8 mouse cellular contexts compared by ENCODE assay signal in the genomic region with DNA sequence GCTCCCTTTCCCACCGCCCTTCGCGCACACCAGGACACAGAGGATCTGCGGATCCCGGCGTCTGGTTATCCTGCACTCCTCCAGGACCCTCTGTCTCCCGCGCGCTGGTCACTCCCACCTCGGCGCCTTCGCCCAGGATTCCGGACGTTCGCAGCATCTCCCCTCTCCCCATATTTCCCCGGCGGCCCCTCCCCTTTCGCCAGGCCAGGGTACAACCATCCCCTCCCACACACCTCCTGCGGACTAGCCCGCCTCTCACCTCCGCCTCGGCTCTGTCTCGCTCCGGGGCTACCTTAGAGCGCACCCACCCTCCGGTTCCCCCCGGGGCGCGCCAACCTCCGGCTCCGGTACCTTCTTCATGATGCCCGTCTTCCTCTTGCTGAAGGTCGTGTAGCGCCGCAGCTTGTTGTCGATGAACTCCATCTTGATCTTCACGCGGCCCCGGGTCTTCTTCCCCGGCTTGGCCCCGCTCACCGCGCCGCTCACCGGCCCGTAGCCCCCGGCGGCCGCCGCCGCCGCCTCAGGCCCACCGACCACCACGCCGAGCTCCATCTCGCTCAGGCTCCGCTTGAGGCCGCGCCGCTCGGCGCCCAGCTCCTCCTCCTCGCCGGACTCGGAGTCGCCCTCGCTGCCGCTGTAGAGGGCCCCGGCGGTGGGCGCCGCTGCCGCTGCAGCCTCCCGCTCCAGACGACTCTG. TPM values are rescaled to one million over a fixed set of nuclear protein-coding genes. Genes with fewer than 3 reads are reported as not detected.
DNase-seq lines count a peak whose midpoint lies in the region; ATAC-seq and TF ChIP-seq lines count a peak whose summit lies in the region.

No protein-coding gene starts in this region.

- peak overlapping the region; percentile 96 for H3K4me3 ChIP-seq in embryonic facial prominence, embryonic 15.5 days (replicated peaks)
- peak overlapping the region; percentile 91 for H3K4me3 ChIP-seq in hindbrain, embryonic 15.5 days
- peak overlapping the region; percentile 74 to 98 for H3K4me3 ChIP-seq in liver, embryonic 14.5 days (ENCODE audit: insufficient read depth in 1 of 2, low read depth in 2 of 2, low read length in 2 of 2)
- peak overlapping the region; percentile 96 for H3K4me3 ChIP-seq in neural tube, embryonic 14.5 days (ENCODE audit: low read depth, low read length)

- H3K4me1 ChIP-seq in embryonic facial prominence, embryonic 15.5 days: peaks cover 42% of the 10 kb centered on the region
- peaks cover 40% of the 10 kb centered on the region for H3K4me1 ChIP-seq in hindbrain, embryonic 15.5 days (replicated peaks)
- H3K4me1 ChIP-seq in liver, embryonic 14.5 days (replicated peaks; ENCODE audit: control insufficient read depth in 2 of 2, insufficient read depth in 2 of 2, low read length in 1 of 2): peaks cover 13 to 30% of the 10 kb centered on the region in 2 experiments
- peaks cover 29% of the 10 kb centered on the region for H3K4me1 ChIP-seq in neural tube, embryonic 14.5 days (ENCODE audit: control insufficient read depth, insufficient read depth, low read length)

- peaks cover 23% of the 10 kb centered on the region for H3K36me3 ChIP-seq in embryonic facial prominence, embryonic 15.5 days
- peaks cover 21% of the 10 kb centered on the region for H3K36me3 ChIP-seq in hindbrain, embryonic 15.5 days
- peaks cover 7% of the 10 kb centered on the region for H3K36me3 ChIP-seq in liver, embryonic 14.5 days (replicated peaks; ENCODE audit: control insufficient read depth, insufficient read depth, low read depth)
- H3K36me3 ChIP-seq in neural tube, embryonic 14.5 days (ENCODE audit: control insufficient read depth, insufficient read depth, low read length): peaks cover 15% of the 10 kb centered on the region

- peak overlapping the region; percentile 79 for H3K4me2 ChIP-seq in embryonic facial prominence, embryonic 15.5 days (replicated peaks)
- H3K4me2 ChIP-seq in hindbrain, embryonic 15.5 days: peak overlapping the region; percentile 84
- peak overlapping the region; percentile 97 for H3K4me2 ChIP-seq in liver, embryonic 14.5 days (ENCODE audit: low read depth)
- peak overlapping the region; percentile 69 for H3K4me2 ChIP-seq in neural tube, embryonic 14.5 days (ENCODE audit: low read depth, low read length)

- H3K9me3 ChIP-seq in embryonic facial prominence, embryonic 15.5 days (replicated peaks): no peaks in the 10 kb centered on the region
- H3K9me3 ChIP-seq in hindbrain, embryonic 15.5 days: no peaks in the 10 kb centered on the region
- H3K9me3 ChIP-seq in liver, embryonic 14.5 days (ENCODE audit: control insufficient read depth, low read length): no peaks in the 10 kb centered on the region
- H3K9me3 ChIP-seq in neural tube, embryonic 14.5 days (ENCODE audit: control insufficient read depth, low read length): no peaks in the 10 kb centered on the region

- H3K27me3 ChIP-seq in embryonic facial prominence, embryonic 15.5 days: no peaks in the 10 kb centered on the region
- H3K27me3 ChIP-seq in hindbrain, embryonic 15.5 days: no peaks in the 10 kb centered on the region
- no peaks in the 10 kb centered on the region; the same call in 1 of the 2 replicates for H3K27me3 ChIP-seq in liver, embryonic 14.5 days (ENCODE audit: control insufficient read depth, insufficient read depth, low read length)
- H3K27me3 ChIP-seq in neural tube, embryonic 14.5 days (ENCODE audit: control insufficient read depth, insufficient read depth, low read length): no peaks in the 10 kb centered on the region

- DNase-seq in layer of hippocampus, adult 11-12 months (ENCODE audit: low spot score): peak; percentile 38
- DNase-seq in layer of hippocampus, adult 9-10 months (ENCODE audit: low spot score): no peak
- peak; percentile 47 for DNase-seq in adrenal gland, postnatal 10 days
- DNase-seq in liver, embryonic 14.5 days (ENCODE audit: low read depth in 3 of 3, low spot score in 3 of 3): peak in 1 of 3 experiments; percentile 11
- DNase-seq in yolk sac, embryonic 10.5 days (ENCODE audit: low spot score): peak; percentile 58

- TF ChIP-seq EP300 in liver, embryonic 14.5 days (IDR thresholded peaks at IDR 0.05; ENCODE audit: low read depth): no peak

- under 1% methylated on average over 61 of the region's 75 CpGs for WGBS in embryonic facial prominence, embryonic 15.5 days
- under 1% methylated on average over 73 of the region's 75 CpGs for WGBS in hindbrain, embryonic 15.5 days
- WGBS in liver, embryonic 14.5 days (ENCODE audit: insufficient replicate concordance): under 1% methylated on average over 74 of the region's 75 CpGs
- under 1% methylated on average over 68 of the region's 75 CpGs for WGBS in neural tube, embryonic 14.5 days

- no peak for ATAC-seq in embryonic facial prominence, embryonic 15.5 days (ENCODE audit: insufficient number of reproducible peaks, low FRiP score, low TSS enrichment, low read depth)
- ATAC-seq in hindbrain, embryonic 15.5 days (ENCODE audit: low FRiP score, low read depth): no peak
- ATAC-seq in liver, embryonic 14.5 days (ENCODE audit: insufficient read depth): peak; percentile 4; the same call in 1 of the 2 replicates
- ATAC-seq in neural tube, embryonic 14.5 days (ENCODE audit: low read depth): peak; percentile 2; the same call in 1 of the 2 replicates

- TF ChIP-seq CTCF in liver, embryonic 14.5 days (IDR thresholded peaks at IDR 0.05; ENCODE audit: low read depth): no peak

- peak overlapping the region; percentile 97 for H3K27ac ChIP-seq in embryonic facial prominence, embryonic 15.5 days (replicated peaks)
- peak overlapping the region; percentile 95 for H3K27ac ChIP-seq in hindbrain, embryonic 15.5 days (replicated peaks)
- H3K27ac ChIP-seq in liver, embryonic 14.5 days: peak overlapping the region; percentile 51; the same call in 1 of the 2 replicates
- H3K27ac ChIP-seq in neural tube, embryonic 14.5 days (ENCODE audit: low read depth, low read length): peak overlapping the region; percentile 91

- peak overlapping the region; percentile 100 for H3K9ac ChIP-seq in embryonic facial prominence, embryonic 15.5 days
- peak overlapping the region; percentile 96 for H3K9ac ChIP-seq in hindbrain, embryonic 15.5 days
- H3K9ac ChIP-seq in liver, embryonic 14.5 days (replicated peaks): peak overlapping the region; percentile 93
- peak overlapping the region; percentile 94 for H3K9ac ChIP-seq in neural tube, embryonic 14.5 days (replicated peaks; ENCODE audit: low read depth, low read length)

RNA-seq across cellular contexts. Expression of a gene that starts 0.8 kb away (rescaled TPM):
- total RNA-seq in adrenal gland, postnatal 10 days (2021): 10 to 100 TPM; 33.6 to 37.6 TPM
- polyA plus RNA-seq in embryonic facial prominence, embryonic 15.5 days (2015; fragmentation: Nextera tagmentation; extraction: Ambion mirVana): 8.6 and 8.8 TPM in 2 replicates
- 2.7 and 4.5 TPM in 2 replicates for polyA plus RNA-seq in hindbrain, embryonic 15.5 days (2015; fragmentation: Nextera tagmentation; extraction: Ambion mirVana)
- 16.0 and 22.0 TPM in 2 replicates for polyA plus RNA-seq in liver, embryonic 14.5 days (2012; rRNA removed)
- 2.5 and 2.6 TPM in 2 replicates for polyA plus RNA-seq in liver, embryonic 14.5 days (2014; fragmentation: Nextera tagmentation; extraction: Ambion mirVana)
- polyA plus RNA-seq in neural tube, embryonic 14.5 days (2014; fragmentation: Nextera tagmentation; extraction: Ambion mirVana): 5.4 and 5.5 TPM in 2 replicates

RNA-seq across cellular contexts. Expression of a gene that starts 8.9 kb away (rescaled TPM):
- 10 to 100 TPM; 14.3 to 22.9 TPM for total RNA-seq in adrenal gland, postnatal 10 days (2021)
- polyA plus RNA-seq in embryonic facial prominence, embryonic 15.5 days (2015; fragmentation: Nextera tagmentation; extraction: Ambion mirVana): 7.1 and 10.6 TPM in 2 replicates
- 21.0 and 26.5 TPM in 2 replicates for polyA plus RNA-seq in hindbrain, embryonic 15.5 days (2015; fragmentation: Nextera tagmentation; extraction: Ambion mirVana)
- polyA plus RNA-seq in liver, embryonic 14.5 days (2012; rRNA removed): 0.59 and 0.92 TPM in 2 replicates
- polyA plus RNA-seq in liver, embryonic 14.5 days (2014; fragmentation: Nextera tagmentation; extraction: Ambion mirVana): 0.34 and 0.46 TPM in 2 replicates
- polyA plus RNA-seq in neural tube, embryonic 14.5 days (2014; fragmentation: Nextera tagmentation; extraction: Ambion mirVana): 15.7 and 18.5 TPM in 2 replicates

RNA-seq across cellular contexts. Expression of a gene that starts 58.6 kb away (rescaled TPM):
- total RNA-seq in adrenal gland, postnatal 10 days (2021): 1 to 10 TPM; 5.7 to 6.1 TPM
- 40.4 and 41.0 TPM in 2 replicates for polyA plus RNA-seq in embryonic facial prominence, embryonic 15.5 days (2015; fragmentation: Nextera tagmentation; extraction: Ambion mirVana)
- 21.8 and 22.4 TPM in 2 replicates for polyA plus RNA-seq in hindbrain, embryonic 15.5 days (2015; fragmentation: Nextera tagmentation; extraction: Ambion mirVana)
- 12.0 and 14.0 TPM in 2 replicates for polyA plus RNA-seq in liver, embryonic 14.5 days (2012; rRNA removed)
- polyA plus RNA-seq in liver, embryonic 14.5 days (2014; fragmentation: Nextera tagmentation; extraction: Ambion mirVana): 20.0 and 24.2 TPM in 2 replicates
- 11.8 and 12.5 TPM in 2 replicates for polyA plus RNA-seq in neural tube, embryonic 14.5 days (2014; fragmentation: Nextera tagmentation; extraction: Ambion mirVana)

Comparison
In these comparisons a context has a peak if more than half of its experiments do, and no peak if none do; other contexts are left out.
1. ATAC-seq: peak in liver, embryonic 14.5 days (single experiment) and neural tube, embryonic 14.5 days (single experiment); none in embryonic facial prominence, embryonic 15.5 days (single experiment) and hindbrain, embryonic 15.5 days (single experiment).
2. Peak in every context shown above with its lines, with median percentiles within 50 percentile points of each other: H3K27ac ChIP-seq, H3K4me2 ChIP-seq, H3K4me3 ChIP-seq and H3K9ac ChIP-seq.